8 mouse cellular contexts compared by ENCODE assay signal in the genomic region with DNA sequence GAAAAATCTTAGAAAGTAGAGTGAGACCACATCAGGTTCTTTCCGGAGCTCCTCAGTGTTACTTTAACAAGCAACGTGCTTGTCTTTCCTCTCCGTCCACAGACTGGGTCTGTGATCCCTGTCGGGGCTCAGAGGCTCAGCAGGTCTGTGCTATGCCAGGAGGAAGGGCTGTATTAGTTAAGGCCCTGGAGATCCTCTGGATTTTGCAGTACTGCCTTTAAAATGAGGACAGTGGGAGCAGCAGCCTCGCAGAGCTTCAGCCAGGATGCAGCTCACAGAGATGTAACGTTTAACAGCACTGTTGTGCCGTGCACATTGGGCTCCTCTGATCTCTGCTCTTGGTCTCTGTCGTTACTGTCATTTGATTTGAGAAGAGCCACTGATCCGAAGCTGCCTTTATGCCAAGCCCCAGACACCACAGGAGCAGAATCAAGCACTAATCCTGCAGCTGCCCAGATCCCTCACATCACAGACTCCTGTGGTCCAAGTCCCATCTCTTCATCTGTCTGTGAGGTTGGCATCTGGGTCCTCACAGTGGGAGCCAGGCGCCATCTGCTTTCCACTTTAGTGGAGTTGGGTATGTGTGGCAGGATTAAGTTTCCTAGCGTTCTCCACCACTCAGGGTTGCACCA.
A peak's percentile ranks its signal among the peaks of the same experiment; 100 is the strongest.
DNase-seq lines count a peak whose midpoint lies in the region; ATAC-seq and TF ChIP-seq lines count a peak whose summit lies in the region.

No protein-coding gene starts in this region.

- intact Hi-C loops in heart, postnatal 10 days (cut with DNase I), result no loop called here

- H3K27me3 ChIP-seq in heart, embryonic 13.5 days (replicated peaks), result no peaks in the 10 kb centered on the region
- no peaks in the 10 kb centered on the region for H3K27me3 ChIP-seq in Patski
- no peaks in the 10 kb centered on the region for H3K27me3 ChIP-seq in limb, embryonic 15.5 days
- no peaks in the 10 kb centered on the region for H3K27me3 ChIP-seq in intestine, embryonic 16.5 days (replicated peaks; ENCODE audit: control insufficient read depth, insufficient read depth, low read length)

- TF ChIP-seq CTCF in Patski (IDR thresholded peaks at IDR 0.05), result no peak

- H3K27ac ChIP-seq in heart, embryonic 13.5 days (replicated peaks), result peak overlapping the region; percentile 85
- H3K27ac ChIP-seq in limb, embryonic 15.5 days, result no peak overlapping the region
- no peak overlapping the region for H3K27ac ChIP-seq in intestine, embryonic 16.5 days (ENCODE audit: low read length)

- H3K4me1 ChIP-seq in heart, embryonic 13.5 days, result peaks cover 83% of the 10 kb centered on the region
- 0 out of 2 replicates have a peak, but pooled peaks cover 10% of the 10 kb centered on the region for H3K4me1 ChIP-seq in limb, embryonic 15.5 days
- H3K4me1 ChIP-seq in intestine, embryonic 16.5 days (ENCODE audit: control insufficient read depth, insufficient read depth, low read length), result no peaks in the 10 kb centered on the region

- H3K4me2 ChIP-seq in heart, embryonic 13.5 days, result peak overlapping the region; percentile 47
- no peak overlapping the region for H3K4me2 ChIP-seq in limb, embryonic 15.5 days
- H3K4me2 ChIP-seq in intestine, embryonic 16.5 days (ENCODE audit: low read depth, low read length), result no peak overlapping the region

- in situ Hi-C loops in Patski (cut with MboI; ENCODE audit: low pct_unique_long_range_greater_than_20kb), result no loop called here

- H3K36me3 ChIP-seq in heart, embryonic 13.5 days, result no peaks in the 10 kb centered on the region
- no peaks in the 10 kb centered on the region for H3K36me3 ChIP-seq in limb, embryonic 15.5 days
- no peaks in the 10 kb centered on the region for H3K36me3 ChIP-seq in intestine, embryonic 16.5 days (ENCODE audit: control insufficient read depth, insufficient read depth, low read length)

- no peaks in the 10 kb centered on the region for H3K9me3 ChIP-seq in heart, embryonic 13.5 days
- no peaks in the 10 kb centered on the region for H3K9me3 ChIP-seq in limb, embryonic 15.5 days
- H3K9me3 ChIP-seq in intestine, embryonic 16.5 days (ENCODE audit: control insufficient read depth, low read length), result no peaks in the 10 kb centered on the region

- CTCF ChIA-PET in Patski (lab: Charles Lee), result interaction anchor here (1.1 to 1.8 kb wide), 4 partner anchors 39 to 110 kb away, joined by 3 to 8 read pairs (median 4); no protein-coding TSS in a partner anchor

- ATAC-seq in heart, embryonic 13.5 days (ENCODE audit: extremely low read depth, insufficient number of reproducible peaks, low FRiP score, low TSS enrichment), result no peak
- ATAC-seq in Patski, result peak; percentile 33
- ATAC-seq in limb, embryonic 15.5 days (ENCODE audit: insufficient number of reproducible peaks, low FRiP score, low TSS enrichment, low read depth), result 0 out of 2 replicates have a peak, but pooled peaks have one; percentile 40
- no peak for ATAC-seq in intestine, embryonic 16.5 days

- no peak for DNase-seq in heart, postnatal 10 days
- DNase-seq in 3134 (ENCODE audit: extremely low read depth, insufficient read length, low spot score), result peak; percentile 20
- DNase-seq in Patski (ENCODE audit: low read depth, low spot score), result no peak
- DNase-seq in spleen, adult 18-20 months, result no peak
- DNase-seq in testis, postnatal 14 days (ENCODE audit: low spot score), result no peak

- POLR2A ChIA-PET in Patski (lab: Charles Lee), result interaction anchor here (0.9 kb wide), 1 partner anchor 41 kb away, joined by 3 read pairs; no protein-coding TSS in a partner anchor

- H3K9ac ChIP-seq in heart, embryonic 13.5 days, result peak overlapping the region; percentile 63
- no peak overlapping the region for H3K9ac ChIP-seq in limb, embryonic 15.5 days
- H3K9ac ChIP-seq in intestine, embryonic 16.5 days (ENCODE audit: low read depth, low read length), result no peak overlapping the region

- 40% methylated on average over 11 of the region's 11 CpGs for WGBS in heart, embryonic 13.5 days
- WGBS in limb, embryonic 15.5 days, result 59% methylated on average over 11 of the region's 11 CpGs
- 69% methylated on average over 11 of the region's 11 CpGs for WGBS in intestine, embryonic 16.5 days

- no peak overlapping the region for H3K4me3 ChIP-seq in heart, embryonic 13.5 days
- H3K4me3 ChIP-seq in limb, embryonic 15.5 days, result no peak overlapping the region
- H3K4me3 ChIP-seq in intestine, embryonic 16.5 days (ENCODE audit: low read length), result no peak overlapping the region

Comparison
In these comparisons a context has a peak if more than half of its experiments do, and no peak if none do; other contexts are left out.
1. ATAC-seq: peak in Patski (single experiment) and limb, embryonic 15.5 days (single experiment); none in heart, embryonic 13.5 days (single experiment) and intestine, embryonic 16.5 days (single experiment).